Mouse (Mus musculus) forebrain, embryonic 15.5 days (tissue): ENCODE results near the gene Ttll11. TPM values are rescaled to one million over a fixed set of nuclear protein-coding genes. Genes with fewer than 3 reads are reported as not detected.

Experiments
- ATAC-seq: fragments of 200-750 bp; cut with Nextera tagmentation; replicated peaks from 2 replicates; pipeline ENCODE4 v1.8.0; 2017; ENCODE audit warnings: mild to moderate bottlenecking, moderate TSS enrichment, moderate library complexity
- H3K27ac ChIP-seq: fragments of 300-500 bp; sonication (generic); replicated peaks from 2 replicates; pipeline ENCODE4 v1.5.1; 2015; ENCODE audit warnings: mild to moderate bottlenecking, inconsistent platforms
- H3K27me3 ChIP-seq: fragments of 300-500 bp; sonication (generic); 2 replicates; pipeline ENCODE4 v1.6.1; 2015; ENCODE audit warnings: inconsistent platforms
- H3K36me3 ChIP-seq: fragments of 300-500 bp; sonication (generic); 2 replicates; pipeline ENCODE4 v1.6.1; 2015; ENCODE audit warnings: mild to moderate bottlenecking, inconsistent platforms
- H3K4me1 ChIP-seq: fragments of 300-500 bp; sonication (generic); 2 replicates; pipeline ENCODE4 v1.6.1; 2015; ENCODE audit warnings: inconsistent platforms
- H3K4me2 ChIP-seq: fragments of 300-500 bp; sonication (generic); replicated peaks from 2 replicates; pipeline ENCODE4 v1.6.1; 2015; ENCODE audit warnings: mild to moderate bottlenecking, inconsistent platforms
- H3K4me3 ChIP-seq: fragments of 300-500 bp; sonication (generic); 2 replicates; pipeline ENCODE4 v1.5.1; 2015; ENCODE audit warnings: mild to moderate bottlenecking, inconsistent platforms
- H3K9ac ChIP-seq: fragments of 300-500 bp; sonication (generic); replicated peaks from 2 replicates; pipeline ENCODE4 v1.6.1; 2015; ENCODE audit warnings: mild to moderate bottlenecking, inconsistent platforms
- H3K9me3 ChIP-seq: fragments of 300-500 bp; sonication (generic); 2 replicates; pipeline ENCODE4 v1.6.1; 2016; ENCODE audit warnings: inconsistent platforms
- WGBS: fragments of 180-500 bp; shearing (Covaris S2); methylation state at CpG from one replicate; pipeline ENCODE4 v1.1.7; 2015; ENCODE audit warnings: mixed read lengths; 5-methylcytosine and 5-hydroxymethylcytosine counted together
- polyA plus RNA-seq: library from polyadenylated mRNA; unstranded; fragments of >200 nt; fragmentation: Nextera tagmentation; extraction: Ambion mirVana; gene quantifications from 2 replicates; pipeline ENCODE4 v1.2.1, GENCODE M21; 2015

The Ttll11 gene
- polyA plus RNA-seq, 1 experiment from 2014 or later = 3.0 TPM

DNA sequence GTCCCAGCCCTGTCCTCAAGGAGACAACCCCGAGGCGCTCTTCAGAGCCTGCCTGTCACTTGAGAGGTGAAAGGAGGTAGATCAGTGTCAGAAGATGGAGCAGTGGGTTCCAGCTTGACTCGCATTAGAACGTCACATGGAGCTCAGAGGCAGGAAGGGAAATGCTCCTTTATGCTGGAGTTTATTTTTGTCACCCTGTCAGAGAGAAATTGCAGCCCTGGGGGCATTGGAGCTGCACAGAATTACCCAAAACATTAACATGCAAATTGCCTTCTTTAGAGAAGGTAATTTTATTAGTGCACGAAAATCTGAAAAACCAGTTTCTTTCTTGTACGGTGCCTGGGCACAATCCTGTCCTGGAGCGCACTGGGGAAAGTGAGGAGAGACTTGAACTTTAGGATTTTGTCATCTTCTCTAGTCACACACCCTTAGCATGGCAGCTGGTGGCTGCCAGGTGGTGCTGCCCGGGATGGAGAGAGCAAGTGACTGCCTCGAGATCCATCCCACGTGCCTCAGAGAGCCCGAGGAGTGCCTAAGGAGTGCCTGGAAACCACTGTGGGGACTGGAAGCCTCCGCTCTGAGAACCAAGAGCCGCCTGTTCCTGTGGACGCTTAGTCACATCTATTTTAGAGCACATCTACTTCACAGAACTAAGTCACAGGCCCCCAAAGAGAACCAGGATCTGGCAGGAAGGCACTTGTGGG is 211.7 kb downstream of the Ttll11 start:
- ATAC-seq = peak; percentile 39
- no peak overlapping the region for H3K4me2 ChIP-seq

DNA sequence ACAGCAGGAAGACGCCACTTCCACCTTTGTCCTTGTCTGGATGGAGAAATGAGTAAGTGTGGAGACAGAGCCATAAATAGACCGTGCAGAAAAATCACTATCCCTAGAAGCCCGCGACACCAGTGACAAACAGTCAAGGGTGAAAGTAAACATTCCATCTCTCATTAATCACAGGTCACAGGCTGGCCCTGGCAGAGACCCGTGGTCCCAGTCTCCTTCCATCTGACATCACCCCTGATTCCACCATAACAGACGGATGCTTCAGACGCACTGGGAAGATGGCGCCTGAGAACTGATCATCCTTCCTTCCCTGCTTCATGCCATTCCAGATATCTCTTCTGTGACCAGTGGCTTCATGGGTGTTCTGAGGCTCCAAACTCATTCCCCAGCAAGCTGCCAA is 215.4 kb downstream of the Ttll11 start:
- ATAC-seq = no peak
- Histone ChIP-seq H3K4me1 (peaks cover 36% of the 10 kb centered on the region), H3K9me3 (no peaks in the 10 kb centered on the region), H3K27ac (no peak overlapping the region), H3K9ac (no peak overlapping the region), H3K36me3 (no peaks in the 10 kb centered on the region), H3K27me3 (no peaks in the 10 kb centered on the region), H3K4me2 (no peak overlapping the region), H3K4me3 (no peak overlapping the region)
- 84% methylated on average over 8 of the region's 8 CpGs for WGBS

More for the DNA sequence above, 211.7 kb downstream of the Ttll11 start:
- no peak overlapping the region for H3K9ac ChIP-seq
- WGBS = 33% methylated on average over 14 of the region's 14 CpGs
- H3K36me3 ChIP-seq = no peaks in the 10 kb centered on the region
- H3K27me3 ChIP-seq = no peaks in the 10 kb centered on the region
- H3K27ac ChIP-seq = peak overlapping the region; percentile 31; the same call in 1 of the 2 replicates
- H3K4me3 ChIP-seq = no peak overlapping the region
- peaks cover 15% of the 10 kb centered on the region for H3K4me1 ChIP-seq
- H3K9me3 ChIP-seq = no peaks in the 10 kb centered on the region

DNA sequence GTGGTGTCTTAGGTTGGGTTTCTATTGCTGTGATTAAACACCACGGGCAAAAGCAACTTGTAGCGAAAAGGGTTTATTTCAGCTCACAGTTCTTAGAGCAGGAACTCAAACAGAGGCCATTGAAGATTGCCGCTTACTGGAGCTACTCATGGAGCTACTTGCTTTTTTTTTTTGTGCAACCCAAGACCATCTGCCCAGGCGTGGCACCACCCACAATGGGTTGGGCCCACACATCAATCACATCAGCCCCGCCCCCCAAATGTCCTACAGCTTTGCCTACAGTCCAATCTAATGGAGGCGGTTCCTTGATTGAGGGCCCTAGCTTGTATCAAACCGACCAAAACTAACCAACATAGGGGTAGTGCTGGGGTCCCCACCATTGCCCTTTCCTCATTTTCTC is 215.9 kb downstream of the Ttll11 start:
- no peaks in the 10 kb centered on the region for H3K9me3 ChIP-seq
- no peak overlapping the region for H3K4me3 ChIP-seq
- peaks cover 34% of the 10 kb centered on the region for H3K4me1 ChIP-seq
- no peak overlapping the region for H3K4me2 ChIP-seq
- 91% methylated on average over 7 of the region's 7 CpGs for WGBS
- H3K27ac ChIP-seq = no peak overlapping the region
- H3K36me3 ChIP-seq = no peaks in the 10 kb centered on the region
- ATAC-seq = no peak
- H3K9ac ChIP-seq = no peak overlapping the region
- no peaks in the 10 kb centered on the region for H3K27me3 ChIP-seq

DNA sequence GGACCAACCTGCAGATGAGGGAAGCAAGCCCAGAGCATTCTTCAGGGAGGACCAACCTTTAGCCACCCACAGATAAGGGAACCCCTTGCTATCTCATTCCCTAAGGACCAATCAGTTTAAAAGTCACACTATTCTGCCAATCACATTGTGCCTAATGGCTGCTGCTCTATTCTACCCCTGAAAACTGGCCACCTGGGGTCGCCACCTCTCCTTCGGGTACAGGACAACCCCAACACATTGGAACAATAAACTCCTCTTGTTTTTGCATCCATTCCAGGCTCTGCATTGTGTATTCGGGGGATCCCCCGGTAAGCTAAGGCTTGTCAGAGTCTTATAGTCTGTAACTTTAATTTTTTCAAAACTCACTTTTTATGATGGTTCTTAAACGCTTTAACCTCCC is 218.3 kb downstream of the Ttll11 start:
- Histone ChIP-seq H3K9me3 (no peaks in the 10 kb centered on the region), H3K36me3 (no peaks in the 10 kb centered on the region), H3K9ac (no peak overlapping the region), H3K4me3 (no peak overlapping the region), H3K4me1 (peaks cover 21% of the 10 kb centered on the region), H3K4me2 (no peak overlapping the region), H3K27me3 (no peaks in the 10 kb centered on the region), H3K27ac (peak overlapping the region; percentile 48)
- 83% methylated on average over 5 of the region's 5 CpGs for WGBS
- no peak for ATAC-seq

DNA sequence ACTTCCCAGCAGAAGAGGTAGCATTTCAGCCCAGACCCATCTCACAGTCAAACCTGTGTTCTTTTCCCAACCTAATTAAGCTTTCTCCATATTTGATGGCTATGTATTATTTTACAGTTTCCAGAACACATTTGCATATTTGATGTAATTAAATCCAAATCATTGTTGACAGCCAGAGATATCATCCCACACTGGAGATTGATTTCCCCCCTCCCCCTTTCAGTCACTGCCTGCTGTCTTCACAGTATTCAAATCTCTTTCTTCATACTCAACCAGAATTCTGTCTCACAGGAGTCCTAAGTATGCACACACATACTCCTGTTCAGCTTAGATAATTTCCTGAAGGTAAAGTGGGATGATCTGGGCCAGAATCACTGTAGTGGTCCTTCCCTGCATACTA is 218.8 kb downstream of the Ttll11 start:
- Histone ChIP-seq H3K9ac (no peak overlapping the region), H3K27me3 (no peaks in the 10 kb centered on the region), H3K27ac (peak overlapping the region; percentile 82), H3K4me1 (peaks cover 21% of the 10 kb centered on the region), H3K9me3 (no peaks in the 10 kb centered on the region), H3K4me2 (no peak overlapping the region), H3K4me3 (no peak overlapping the region), H3K36me3 (no peaks in the 10 kb centered on the region)
- peak; percentile 55 for ATAC-seq

DNA sequence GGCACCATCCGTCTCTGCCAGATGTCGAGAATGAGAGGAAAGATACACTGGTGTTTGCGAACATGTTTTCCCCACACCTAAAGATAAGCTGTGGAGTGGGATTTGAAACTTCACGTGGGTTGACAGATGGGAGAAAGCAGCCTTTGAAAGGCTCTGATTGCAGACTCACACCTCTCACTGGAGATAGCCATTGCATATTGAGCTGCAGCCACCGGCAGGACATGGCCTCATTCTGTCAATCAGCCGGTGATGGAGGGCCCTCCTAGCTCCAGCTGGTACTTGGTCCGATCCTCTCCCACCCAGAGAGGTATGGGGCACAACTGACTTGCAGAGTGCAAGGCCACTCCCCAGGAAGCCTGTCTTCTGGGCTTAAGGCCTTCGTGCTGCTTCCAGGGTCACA is 219.4 kb downstream of the Ttll11 start:
- Histone ChIP-seq H3K9ac (no peak overlapping the region), H3K36me3 (no peaks in the 10 kb centered on the region), H3K27ac (peak overlapping the region; percentile 82), H3K4me3 (no peak overlapping the region), H3K4me2 (no peak overlapping the region), H3K9me3 (no peaks in the 10 kb centered on the region), H3K27me3 (no peaks in the 10 kb centered on the region), H3K4me1 (peaks cover 21% of the 10 kb centered on the region)
- ATAC-seq = peak; percentile 33
- WGBS = 51% methylated on average over 8 of the region's 8 CpGs

DNA sequence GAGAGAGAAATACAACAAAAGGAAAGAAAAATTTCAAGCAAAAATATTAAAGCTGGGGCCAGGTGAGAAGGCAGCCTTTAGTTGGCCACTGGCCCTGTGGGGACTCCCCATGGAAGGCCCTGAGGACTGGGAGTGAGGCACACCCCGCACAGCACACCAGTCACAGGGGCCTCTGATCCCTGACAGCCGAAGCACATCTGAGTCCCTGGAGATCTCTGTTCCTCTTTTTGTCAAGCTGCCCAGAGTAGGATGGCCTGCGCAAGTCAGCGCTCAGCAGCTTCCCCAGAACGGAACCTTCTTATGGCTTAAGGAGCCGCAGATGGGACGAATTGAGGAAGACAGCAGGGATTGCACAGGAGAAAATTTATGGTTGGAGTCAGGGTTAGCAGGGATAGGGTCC is 223.2 kb downstream of the Ttll11 start:
- Histone ChIP-seq H3K9ac (no peak overlapping the region), H3K27me3 (no peaks in the 10 kb centered on the region), H3K4me3 (no peak overlapping the region), H3K27ac (no peak overlapping the region), H3K4me1 (peaks cover 25% of the 10 kb centered on the region), H3K9me3 (no peaks in the 10 kb centered on the region), H3K36me3 (no peaks in the 10 kb centered on the region), H3K4me2 (no peak overlapping the region)
- WGBS = 80% methylated on average over 7 of the region's 7 CpGs
- ATAC-seq = no peak

DNA sequence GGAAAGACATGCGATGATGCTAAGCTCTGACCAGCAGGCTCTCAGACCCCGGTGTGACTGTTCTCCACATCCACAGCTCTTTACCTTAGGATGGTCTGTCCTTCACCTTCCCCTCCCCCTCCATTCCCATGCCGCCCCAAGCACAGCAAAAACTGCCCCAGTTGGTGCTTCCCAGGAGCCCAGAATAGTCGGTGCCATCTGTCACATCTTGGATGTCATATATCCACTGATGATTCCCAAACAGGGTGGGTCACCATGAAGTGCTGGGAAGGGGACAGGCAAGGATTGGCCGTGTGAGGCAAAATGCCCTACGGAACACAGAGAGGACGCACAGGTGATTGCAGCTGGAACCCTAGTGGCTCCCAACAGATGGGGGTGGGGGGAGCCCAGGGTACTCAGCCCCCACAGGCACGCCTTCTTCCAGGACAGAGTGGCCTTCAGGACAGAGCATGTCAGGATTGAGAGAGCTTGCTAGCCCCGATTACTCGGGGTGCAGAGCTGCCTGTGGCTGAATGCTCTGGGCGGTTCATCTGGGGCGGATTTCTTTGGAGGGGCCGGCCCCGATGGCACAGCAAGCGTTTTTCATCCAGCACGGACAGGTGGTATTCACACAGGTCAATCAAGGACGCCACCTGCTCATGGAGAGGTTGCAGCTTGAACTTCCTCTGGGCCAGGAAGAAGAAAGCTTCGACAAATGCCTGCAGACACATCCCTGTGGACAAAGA is 227.8 kb downstream of the Ttll11 start:
- Histone ChIP-seq H3K27ac (no peak overlapping the region), H3K9me3 (no peaks in the 10 kb centered on the region), H3K4me3 (no peak overlapping the region), H3K4me2 (no peak overlapping the region), H3K36me3 (no peaks in the 10 kb centered on the region), H3K4me1 (peaks cover 32% of the 10 kb centered on the region), H3K27me3 (no peaks in the 10 kb centered on the region), H3K9ac (no peak overlapping the region)
- 84% methylated on average over 18 of the region's 18 CpGs for WGBS
- ATAC-seq = no peak

DNA sequence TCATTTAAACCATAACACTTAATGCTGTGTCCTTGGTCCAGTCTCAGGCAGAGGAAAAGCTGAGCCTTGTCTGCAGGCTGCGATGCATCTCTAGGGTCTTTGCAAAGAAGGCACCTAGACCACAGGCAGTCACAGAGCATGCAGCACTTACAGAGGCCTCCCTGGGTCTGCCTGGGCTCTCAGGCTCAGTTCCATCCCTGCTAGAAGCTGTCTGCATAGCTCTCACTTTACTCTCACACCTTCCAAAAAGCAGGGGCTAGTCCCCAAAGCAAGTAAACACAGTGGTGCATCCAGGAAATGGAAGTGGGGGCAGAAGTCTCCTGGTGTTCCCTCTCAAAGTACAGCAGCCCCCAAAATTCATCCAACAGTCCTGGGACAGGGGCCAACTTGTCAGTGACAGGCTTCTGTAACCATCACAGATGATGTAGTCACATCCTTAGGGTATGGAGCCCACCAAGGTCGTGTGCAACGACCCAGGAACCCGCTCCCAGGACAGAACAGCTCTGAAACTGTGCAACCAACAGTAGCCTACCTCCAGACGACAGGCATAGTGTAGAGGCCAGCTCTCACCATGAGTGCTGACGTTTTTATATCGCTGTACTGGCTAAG is 229.1 kb downstream of the Ttll11 start:
- Histone ChIP-seq H3K27ac (no peak overlapping the region), H3K36me3 (no peaks in the 10 kb centered on the region), H3K9me3 (no peaks in the 10 kb centered on the region), H3K4me1 (peaks cover 42% of the 10 kb centered on the region), H3K9ac (no peak overlapping the region), H3K4me3 (no peak overlapping the region), H3K4me2 (no peak overlapping the region), H3K27me3 (no peaks in the 10 kb centered on the region)
- no peak for ATAC-seq
- WGBS = 74% methylated on average over 7 of the region's 7 CpGs

DNA sequence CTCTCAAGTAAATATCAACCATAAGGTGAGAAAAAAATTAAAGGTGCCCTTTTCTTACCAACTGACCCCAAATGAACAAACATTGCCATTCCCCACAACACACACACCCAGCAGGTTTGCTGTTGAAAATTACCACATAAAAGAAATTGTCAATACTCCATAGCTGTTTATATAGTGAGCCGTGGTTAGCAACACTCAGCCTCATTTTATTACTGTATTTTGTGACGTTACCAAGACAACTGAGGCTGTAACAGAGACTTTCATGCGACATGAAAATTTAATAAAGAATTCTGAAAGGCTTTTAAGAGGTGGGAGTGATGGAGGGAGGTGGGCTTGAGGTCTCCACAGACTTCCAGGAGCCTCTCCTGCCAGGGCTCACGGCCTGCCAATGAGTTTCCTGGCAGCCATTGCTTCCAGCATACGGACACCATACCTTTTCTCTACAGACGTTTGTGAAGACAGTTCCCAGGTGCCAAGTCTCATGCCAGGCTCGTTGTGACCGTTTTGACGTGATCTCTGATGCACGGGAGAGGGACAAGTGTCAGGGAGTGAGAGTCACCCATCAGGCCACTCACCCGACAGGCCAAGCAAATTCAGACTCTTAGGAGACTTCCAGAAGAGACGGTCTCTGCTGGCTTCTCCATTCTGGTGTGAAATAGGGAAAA is 232.2 kb downstream of the Ttll11 start:
- peak; percentile 36 for ATAC-seq
- Histone ChIP-seq H3K27me3 (no peaks in the 10 kb centered on the region), H3K4me3 (no peak overlapping the region), H3K4me2 (no peak overlapping the region), H3K27ac (peak overlapping the region; percentile 90), H3K9ac (no peak overlapping the region), H3K36me3 (no peaks in the 10 kb centered on the region), H3K4me1 (peaks cover 52% of the 10 kb centered on the region), H3K9me3 (no peaks in the 10 kb centered on the region)
- whole genome bisulfite sequencing = 46% methylated on average over 12 of the region's 12 CpGs

DNA sequence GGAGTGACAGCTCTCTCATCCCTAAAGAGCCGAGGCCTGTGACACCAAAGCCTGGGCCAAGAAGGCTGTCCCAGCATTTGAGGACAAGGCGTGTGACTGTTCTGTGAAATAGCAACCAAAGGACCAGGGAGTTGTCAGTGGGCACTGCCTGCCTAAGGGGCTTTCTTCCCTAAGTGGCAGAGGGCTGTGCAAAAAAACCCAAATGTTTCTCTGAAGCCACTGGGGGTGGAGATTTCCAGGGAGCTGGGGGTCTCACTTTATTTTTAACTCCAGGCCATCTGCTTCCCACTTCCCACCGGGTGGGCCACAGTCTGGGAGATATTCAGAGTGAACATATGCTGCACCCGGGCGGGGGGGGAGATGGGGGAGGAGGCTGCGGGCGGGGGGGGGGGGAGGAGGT is 233.1 kb downstream of the Ttll11 start:
- no peak overlapping the region for H3K9ac ChIP-seq
- WGBS = 35% methylated on average over 3 of the region's 7 CpGs
- no peaks in the 10 kb centered on the region for H3K36me3 ChIP-seq
- H3K4me1 ChIP-seq = peaks cover 56% of the 10 kb centered on the region
- H3K27me3 ChIP-seq = no peaks in the 10 kb centered on the region
- no peak overlapping the region for H3K4me2 ChIP-seq
- peak overlapping the region; percentile 90 for H3K27ac ChIP-seq
- no peaks in the 10 kb centered on the region for H3K9me3 ChIP-seq
- H3K4me3 ChIP-seq = no peak overlapping the region
- ATAC-seq = peak; percentile 51

DNA sequence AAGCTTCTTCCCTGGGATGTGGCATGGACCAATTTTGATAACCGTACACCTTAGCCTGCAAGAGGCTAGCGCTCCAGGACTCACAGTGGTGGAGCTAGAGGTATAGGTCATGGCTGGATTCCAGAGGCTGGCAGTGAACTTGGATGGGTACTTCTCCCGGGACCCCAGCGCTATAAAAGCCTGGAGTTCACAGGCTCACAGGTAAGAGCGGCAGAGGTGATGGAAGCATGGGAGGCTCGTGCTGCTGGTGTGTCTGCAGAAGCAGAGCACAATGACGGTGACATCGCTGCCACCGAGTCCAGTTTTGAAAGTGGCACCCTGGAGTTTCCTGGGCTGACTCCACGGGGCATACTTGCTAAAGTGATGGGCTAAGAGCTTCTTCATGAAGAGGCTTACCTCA is 233.8 kb downstream of the Ttll11 start:
- Histone ChIP-seq H3K9me3 (no peaks in the 10 kb centered on the region), H3K4me3 (no peak overlapping the region), H3K4me1 (peaks cover 58% of the 10 kb centered on the region), H3K36me3 (no peaks in the 10 kb centered on the region), H3K4me2 (no peak overlapping the region), H3K27me3 (no peaks in the 10 kb centered on the region), H3K27ac (peak overlapping the region; percentile 90; the same call in 1 of the 2 replicates), H3K9ac (no peak overlapping the region)
- ATAC-seq = no peak
- WGBS = 85% methylated on average over 10 of the region's 10 CpGs
